Mouse (Mus musculus) small intestine, adult 2 months (tissue): ENCODE results near the gene Wapl. TPM values are rescaled to one million over a fixed set of nuclear protein-coding genes. Genes with fewer than 3 reads are reported as not detected.

Source experiments
- H3K27ac ChIP-seq: fragments of 200-500 bp; 2 replicates; pipeline ENCODE4 v1.5.1; 2012; ENCODE audit warnings: low read depth, low read length, control low read depth, inconsistent platforms; ENCODE audit not compliant: insufficient read depth
- H3K27me3 ChIP-seq: fragments of 200-500 bp; 2 replicates; pipeline ENCODE4 v1.6.1; 2012; ENCODE audit warnings: mild to moderate bottlenecking, moderate library complexity, low read length, inconsistent platforms; ENCODE audit not compliant: control insufficient read depth, insufficient read depth
- H3K36me3 ChIP-seq: fragments of 200-500 bp; 2 replicates; pipeline ENCODE4 v1.6.1; 2012; ENCODE audit warnings: mild to moderate bottlenecking, low read length, control low read depth, inconsistent platforms; ENCODE audit not compliant: control insufficient read depth, insufficient read depth
- H3K4me1 ChIP-seq: fragments of 200-500 bp; 2 replicates; pipeline ENCODE4 v1.6.1; 2012; ENCODE audit warnings: low read length, inconsistent platforms, mixed read lengths; ENCODE audit not compliant: control insufficient read depth, insufficient read depth, insufficient read length
- H3K4me3 ChIP-seq: fragments of 200-500 bp; 2 replicates; pipeline ENCODE4 v1.5.1; 2012; ENCODE audit warnings: low read depth, mild to moderate bottlenecking, control low read depth, inconsistent platforms, low read length, moderate library complexity
- CTCF ChIP-seq: fragments of 200-500 bp; IDR thresholded peaks from 2 replicates; pipeline ENCODE4 v1.5.1; 2012; ENCODE audit warnings: low read depth, mild to moderate bottlenecking, control low read depth, inconsistent platforms, low read length, moderate library complexity, mixed read lengths; ENCODE audit not compliant: insufficient replicate concordance, insufficient read length; ENCODE audit errors: extremely low read depth
- POLR2A ChIP-seq: fragments of 200-500 bp; IDR thresholded peaks from 2 replicates; pipeline ENCODE4 v1.6.1; 2012; ENCODE audit warnings: low read depth, mild to moderate bottlenecking, control low read depth, inconsistent platforms, low read length, moderate library complexity
- WGBS: fragments of 180-500 bp; shearing (Covaris S2); methylation state at CpG from one replicate; pipeline ENCODE4 v1.1.7; 2018; 5-methylcytosine and 5-hydroxymethylcytosine counted together
- polyA plus RNA-seq: library from polyadenylated mRNA; depleted of rRNA; stranded (reverse); fragments of >200 nt; gene quantifications from 2 replicates; pipeline ENCODE4 v1.2.3, GENCODE M21; 2012

Wapl gene
- polyA plus RNA-seq, 1 experiment = 6.0 TPM

GRCm38 (mm10) chr14:34755731-34756130 is 82.0 kb downstream of the Wapl start:
- WGBS = 84% methylated on average over 3 of the region's 3 CpGs
- Histone ChIP-seq H3K36me3 (no peaks in the 10 kb centered on the region; the same call in 1 of the 2 replicates), H3K4me3 (no peak overlapping the region), H3K4me1 (peaks cover 13% of the 10 kb centered on the region; the same call in 1 of the 2 replicates), H3K27ac (no peak overlapping the region), H3K27me3 (no peaks in the 10 kb centered on the region)
- no peak for TF ChIP-seq CTCF
- TF ChIP-seq POLR2A = no peak

- H3K4me1 ChIP-seq = peaks cover 30% of the 10 kb centered on the region; the same call in 1 of the 2 replicates
- H3K4me3 ChIP-seq = no peak overlapping the region
- 27% methylated on average over 2 of the region's 2 CpGs for WGBS
- H3K27ac ChIP-seq = no peak overlapping the region
- TF ChIP-seq CTCF (no peak), POLR2A (no peak)
- no peaks in the 10 kb centered on the region for H3K36me3 ChIP-seq
- H3K27me3 ChIP-seq = no peaks in the 10 kb centered on the region
Measured at GRCm38 (mm10) chr14:34759938-34760337, 86.2 kb downstream of the Wapl start.

GRCm38 (mm10) chr14:34761082-34761959 is 87.6 kb downstream of the Wapl start:
- Histone ChIP-seq H3K36me3 (no peaks in the 10 kb centered on the region), H3K27ac (no peak overlapping the region)

GRCm38 (mm10) chr14:34762682-34763081 is 89.0 kb downstream of the Wapl start:
- H3K27me3 ChIP-seq = no peaks in the 10 kb centered on the region
- WGBS = 28% methylated on average over 10 of the region's 10 CpGs
- no peaks in the 10 kb centered on the region for H3K36me3 ChIP-seq
- peak overlapping the region; percentile 59 for H3K27ac ChIP-seq
- H3K4me3 ChIP-seq = no peak overlapping the region
- TF ChIP-seq CTCF = no peak
- TF ChIP-seq POLR2A = no peak
- H3K4me1 ChIP-seq = peaks cover 30% of the 10 kb centered on the region; the same call in 1 of the 2 replicates

More at GRCm38 (mm10) chr14:34761082-34761959, 87.6 kb downstream of the Wapl start:
- H3K27me3 ChIP-seq = no peaks in the 10 kb centered on the region
- 85% methylated on average over 9 of the region's 9 CpGs for WGBS
- no peak overlapping the region for H3K4me3 ChIP-seq
- TF ChIP-seq POLR2A = no peak
- TF ChIP-seq CTCF = no peak
- H3K4me1 ChIP-seq = peaks cover 30% of the 10 kb centered on the region; the same call in 1 of the 2 replicates

- Histone ChIP-seq H3K4me1 (peaks cover 28% of the 10 kb centered on the region; the same call in 1 of the 2 replicates), H3K36me3 (no peaks in the 10 kb centered on the region), H3K4me3 (no peak overlapping the region), H3K27ac (no peak overlapping the region), H3K27me3 (no peaks in the 10 kb centered on the region)
- TF ChIP-seq CTCF = no peak
- TF ChIP-seq POLR2A = no peak
- WGBS = 28% methylated on average over 10 of the region's 10 CpGs
Measured at GRCm38 (mm10) chr14:34763771-34764539, 90.2 kb downstream of the Wapl start.

GRCm38 (mm10) chr14:34764908-34765307 is 91.2 kb downstream of the Wapl start:
- H3K36me3 ChIP-seq = no peaks in the 10 kb centered on the region
- TF ChIP-seq POLR2A (no peak), CTCF (no peak)
- peaks cover 33% of the 10 kb centered on the region for H3K4me1 ChIP-seq
- no peak overlapping the region for H3K4me3 ChIP-seq
- no peaks in the 10 kb centered on the region for H3K27me3 ChIP-seq
- no peak overlapping the region for H3K27ac ChIP-seq
- 88% methylated on average over 9 of the region's 9 CpGs for WGBS

- H3K27me3 ChIP-seq = no peaks in the 10 kb centered on the region
- TF ChIP-seq POLR2A = no peak
- TF ChIP-seq CTCF = no peak
- peaks cover 32% of the 10 kb centered on the region for H3K4me1 ChIP-seq
- H3K36me3 ChIP-seq = no peaks in the 10 kb centered on the region
- no peak overlapping the region for H3K27ac ChIP-seq
- H3K4me3 ChIP-seq = no peak overlapping the region
- 92% methylated on average over 7 of the region's 7 CpGs for WGBS
Measured at GRCm38 (mm10) chr14:34765380-34765779, 91.7 kb downstream of the Wapl start.
